Mouse (Mus musculus): ENCODE measurements at regions not wholly inside any gene's neighbourhood (a gene's known extent, or its start where the extent isn't known, plus 50 kb on each side); places are given as distances from the start of the nearest gene placed in this dataset.

DNA sequence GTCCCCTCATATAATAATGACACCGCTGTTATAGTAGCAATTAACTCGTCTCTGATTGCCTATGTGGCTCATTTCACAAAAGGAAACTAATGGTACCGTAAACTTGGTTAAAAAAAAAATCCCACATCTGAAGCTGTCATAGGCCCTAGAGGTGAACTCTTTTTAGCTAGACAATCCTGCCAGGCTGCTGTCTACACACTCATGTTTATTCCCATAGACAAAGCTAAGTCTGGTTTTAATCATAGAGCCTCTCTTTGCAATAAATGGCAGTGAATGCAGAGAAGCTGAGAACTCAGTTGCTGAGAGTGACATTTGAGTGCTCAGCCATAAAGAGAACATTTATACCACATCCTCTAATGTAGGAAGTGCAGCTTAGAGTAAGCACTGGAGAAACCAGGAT is 111.3 kb upstream of the Adra1d start:
- no peak for DNase-seq (ENCODE audit: low spot score)

DNA sequence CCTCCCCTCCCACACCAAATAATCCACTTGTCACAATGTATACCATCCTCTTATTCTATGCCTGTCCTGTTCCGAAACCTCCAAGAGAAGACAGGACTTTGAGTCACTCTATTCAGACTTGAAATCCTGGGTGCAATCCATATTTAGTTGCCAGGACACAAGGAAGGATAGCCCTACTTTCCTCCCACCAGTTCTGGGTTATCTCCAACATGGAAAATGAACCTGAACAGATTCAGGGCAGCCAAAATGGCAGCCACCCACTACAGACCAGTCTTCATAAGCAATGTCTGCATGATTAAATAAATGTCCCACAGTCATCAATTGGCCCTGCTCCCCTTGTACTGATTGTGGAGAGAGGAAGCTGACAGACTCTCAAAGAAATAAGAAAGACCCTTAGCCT is 110.6 kb upstream of the Adra1d start:
- no peak for DNase-seq (ENCODE audit: low spot score)

- DNase-seq (ENCODE audit: low spot score): no peak
These were observed 110.1 kb upstream of the Adra1d start for GRCm38 (mm10) chr2:131672223-131672622.

- DNase-seq (ENCODE audit: low spot score): no peak
These were observed 108.8 kb upstream of the Adra1d start for GRCm38 (mm10) chr2:131670876-131671275.

DNA sequence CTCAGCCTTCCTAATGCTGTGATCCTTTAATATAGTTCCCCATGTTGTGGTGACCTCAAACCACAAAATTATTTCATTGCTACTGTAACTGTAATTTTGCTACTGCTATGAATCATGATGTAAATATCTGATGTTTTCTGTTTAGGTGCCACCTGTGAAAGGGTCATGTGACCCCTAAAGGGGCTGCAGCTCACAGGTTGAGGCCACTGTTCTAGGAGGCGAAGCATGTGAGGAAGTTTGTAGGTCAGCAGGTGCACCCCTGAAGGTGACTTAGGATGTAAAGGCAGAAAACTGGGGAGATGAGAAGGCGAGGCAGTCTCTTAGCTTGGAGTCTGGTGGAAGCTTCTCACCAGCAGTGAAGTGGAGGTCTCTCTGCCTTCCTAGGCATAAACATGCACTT is 105.8 kb upstream of the Adra1d start:
- no peak for DNase-seq (ENCODE audit: low spot score)

GRCm38 (mm10) chr2:131666841-131667364 is 104.8 kb upstream of the Adra1d start:
- DNase-seq (ENCODE audit: low spot score): no peak

GRCm38 (mm10) chr2:131664575-131664974 is 102.5 kb upstream of the Adra1d start:
- no peak for DNase-seq (ENCODE audit: low spot score)

DNA sequence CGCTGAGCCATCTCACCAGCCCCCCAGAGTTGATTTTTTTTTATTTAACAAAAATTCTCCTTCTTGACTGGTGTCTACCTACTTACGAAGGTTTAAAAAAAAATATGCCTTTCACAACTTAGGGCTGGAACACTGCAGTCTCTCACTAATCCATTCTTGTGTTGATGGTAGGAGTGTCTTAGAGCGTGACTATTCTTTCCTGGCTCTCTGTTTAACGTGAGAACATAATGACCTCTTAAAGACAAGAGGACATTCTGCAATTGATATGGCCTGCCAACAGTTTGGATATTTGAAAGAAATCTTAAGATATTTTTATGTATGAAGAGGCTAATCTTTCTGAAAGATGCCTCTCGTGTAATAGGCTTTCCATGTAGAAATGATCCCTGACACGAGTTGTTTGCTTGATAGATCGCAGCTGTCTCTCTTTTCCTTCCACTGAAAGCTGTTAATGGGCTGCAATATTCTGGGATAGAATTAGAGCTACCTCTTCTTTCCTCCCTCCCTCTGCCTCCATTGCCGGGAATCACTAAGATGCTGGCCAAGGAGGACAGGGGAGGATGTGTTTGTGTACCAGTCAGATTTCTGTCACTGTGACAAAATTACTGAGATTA is 101.2 kb upstream of the Adra1d start:
- DNase-seq (ENCODE audit: low spot score): no peak

- DNase-seq (ENCODE audit: low spot score): peak; percentile 44
These were observed 90.1 kb upstream of the Adra1d start for GRCm38 (mm10) chr2:131652197-131652596.

DNA sequence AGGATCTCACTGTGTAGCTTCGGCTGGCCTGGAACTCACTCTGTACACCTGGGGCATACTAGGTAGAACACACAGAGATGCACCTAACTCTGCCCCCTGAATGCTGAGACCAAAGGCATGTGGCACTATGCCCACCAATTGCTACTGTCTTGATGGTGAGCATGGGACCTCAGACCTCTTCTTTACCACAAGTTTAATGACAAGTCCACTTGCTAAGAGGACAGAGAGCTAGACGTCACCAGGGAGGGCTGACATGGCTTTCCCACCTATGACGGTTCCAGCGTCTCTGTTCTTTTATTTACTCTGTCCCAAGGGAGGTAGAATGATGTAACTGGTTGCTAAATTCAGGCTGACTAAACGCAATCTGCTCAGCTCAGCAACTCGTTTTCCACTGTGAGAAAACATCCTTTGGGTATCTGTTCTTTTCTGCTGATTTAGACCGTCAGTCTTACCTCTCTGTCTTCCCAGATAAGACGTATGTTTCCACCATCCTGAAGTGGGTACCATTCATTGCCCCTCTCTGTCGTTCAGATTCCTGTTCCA is 88.6 kb upstream of the Adra1d start:
- no peak for DNase-seq (ENCODE audit: low spot score)

DNA sequence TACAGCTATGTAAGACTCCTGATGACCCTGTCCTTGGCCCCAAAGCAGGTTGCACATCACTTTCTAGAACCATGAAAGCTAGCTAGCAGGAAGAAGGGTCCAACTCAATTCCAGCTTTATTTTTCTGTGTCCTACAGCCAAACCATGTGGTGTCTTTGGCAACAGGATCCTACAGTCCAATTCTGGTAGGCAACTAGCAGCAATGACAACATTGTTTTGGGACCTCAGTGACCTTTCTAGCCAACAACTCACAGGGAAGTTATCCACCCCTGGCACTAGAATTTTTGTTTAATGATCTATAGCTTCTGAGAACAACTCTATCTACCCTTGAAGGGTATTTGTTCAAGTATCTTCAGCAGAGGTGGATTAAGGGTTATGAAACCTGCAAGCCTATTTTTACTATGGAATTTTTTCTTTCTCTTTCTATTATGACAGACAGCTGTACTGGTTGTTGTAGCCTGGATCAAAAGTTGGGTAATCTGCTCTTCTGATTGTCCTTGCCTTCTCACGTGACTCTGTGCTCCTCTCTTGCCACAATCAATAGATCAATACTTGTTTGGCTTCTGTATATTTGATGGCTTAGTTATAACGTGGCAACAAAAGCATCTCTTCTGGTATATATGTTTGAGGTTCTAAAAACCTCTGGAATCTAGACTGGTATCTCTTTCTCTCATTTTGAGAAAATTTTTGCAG is 82.2 kb upstream of the Adra1d start:
- DNase-seq (ENCODE audit: low spot score): no peak

GRCm38 (mm10) chr2:131642456-131642855 is 80.4 kb upstream of the Adra1d start:
- DNase-seq (ENCODE audit: low spot score): no peak

DNA sequence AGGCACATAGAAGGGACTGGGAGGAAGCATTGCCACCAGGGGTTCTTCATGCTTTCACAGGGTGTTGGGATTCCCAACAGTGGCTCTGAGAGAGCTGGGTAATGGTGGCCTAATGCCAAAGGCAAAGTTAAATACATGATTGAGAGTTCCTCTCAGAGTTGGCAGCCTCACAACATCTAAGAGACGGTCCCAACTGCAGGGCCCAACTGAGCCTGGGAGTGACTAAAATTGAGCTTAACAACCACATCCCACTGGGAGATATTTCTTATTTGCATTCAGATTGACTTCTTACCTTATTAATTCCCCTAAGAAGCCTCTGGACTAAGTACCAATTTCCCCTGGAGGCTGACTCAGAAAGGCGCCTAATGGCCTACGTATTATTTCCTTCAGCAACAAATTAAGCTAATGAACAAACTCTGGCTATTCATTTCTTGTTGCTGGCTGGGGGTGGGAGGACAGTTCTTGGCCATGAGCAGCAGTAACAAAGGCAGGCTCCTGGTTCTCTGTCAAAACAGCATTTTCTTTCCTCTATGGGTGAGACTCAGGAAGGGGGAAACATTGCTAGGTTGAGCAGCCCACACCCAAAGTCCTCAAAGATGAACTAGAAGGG is 77.0 kb upstream of the Adra1d start:
- DNase-seq (ENCODE audit: low spot score): no peak

GRCm38 (mm10) chr2:131635791-131636190 is 73.7 kb upstream of the Adra1d start:
- DNase-seq (ENCODE audit: low spot score): no peak

DNA sequence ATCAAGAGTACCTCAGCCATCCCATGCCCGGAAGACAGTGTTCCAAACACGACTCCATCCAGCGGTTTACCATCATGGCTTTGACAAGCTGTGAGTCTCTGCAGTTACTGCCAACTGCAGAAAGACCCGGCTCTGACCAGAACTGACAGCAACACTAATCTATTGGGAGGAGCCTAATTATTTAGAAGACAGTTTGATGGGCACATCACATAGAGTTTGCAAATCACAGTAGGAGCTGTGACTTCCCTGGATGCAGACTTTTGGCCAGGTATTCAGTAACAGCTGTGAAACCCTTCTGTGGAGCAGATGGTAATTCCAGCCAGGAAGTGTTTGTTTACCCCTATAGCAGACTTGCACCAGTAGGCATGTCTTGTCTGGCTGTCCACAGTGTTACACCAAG is 55.8 kb upstream of the Adra1d start:
- no peak for DNase-seq (ENCODE audit: low spot score)

- no peak for DNase-seq (ENCODE audit: low spot score)
These were observed 50.4 kb upstream of the Adra1d start for GRCm38 (mm10) chr2:131612486-131612885.

Measured in testis, postnatal 10 days (tissue).